ENCODE assay signal across 8 mouse cellular contexts in the genomic region with DNA sequence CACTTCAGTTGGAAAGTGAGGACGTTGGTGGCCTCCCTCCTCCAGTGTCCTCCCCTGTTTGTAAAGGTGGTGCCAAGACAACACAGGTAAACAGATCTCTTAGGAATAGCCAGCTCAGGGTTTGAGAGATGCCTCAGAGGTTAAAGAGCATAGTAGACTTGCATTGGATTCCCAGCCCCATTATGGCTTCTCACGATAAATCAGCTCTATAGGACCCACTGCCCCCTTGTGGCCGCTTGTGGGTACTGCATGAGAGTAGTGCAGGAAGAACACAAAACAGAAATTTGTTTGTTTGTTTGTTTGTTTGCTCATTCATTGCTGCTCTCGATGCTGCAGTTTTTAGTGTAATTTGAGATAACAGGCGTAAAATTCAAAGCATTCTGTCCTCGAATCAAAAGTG.
DNase-seq lines count a peak whose midpoint lies in the region; ATAC-seq and TF ChIP-seq lines count a peak whose summit lies in the region.

No protein-coding gene starts in this region.

- H3K4me3 ChIP-seq in hindbrain, postnatal 0 days (ENCODE audit: low read length) = no peak overlapping the region

- no peak overlapping the region for H3K9ac ChIP-seq in hindbrain, postnatal 0 days (replicated peaks; ENCODE audit: low read length)

- no peaks in the 10 kb centered on the region for H3K9me3 ChIP-seq in hindbrain, postnatal 0 days (ENCODE audit: low read length)

- no peak overlapping the region for H3K27ac ChIP-seq in hindbrain, postnatal 0 days

- 25% methylated on average over 6 of the region's 6 CpGs for WGBS in hindbrain, postnatal 0 days

- H3K4me1 ChIP-seq in hindbrain, postnatal 0 days (ENCODE audit: insufficient read depth, low read length) = no peaks in the 10 kb centered on the region

- ATAC-seq in frontal cortex, adult (ENCODE audit: low TSS enrichment) = no peak
- ATAC-seq in hindbrain, postnatal 0 days = no peak

- DNase-seq in frontal cortex, postnatal 25 days (ENCODE audit: low spot score in 2 of 2) = peak; percentile 51 to 57
- DNase-seq in urinary bladder, adult 18-20 months (ENCODE audit: low spot score in 2 of 2) = peak; percentile 12 to 33
- DNase-seq in urinary bladder, postnatal 4 days (ENCODE audit: low spot score in 2 of 2) = no peak
- peak; percentile 31 for DNase-seq in cerebellum, adult 9-11 months
- peak; percentile 63 for DNase-seq in hindbrain, postnatal 0 days (ENCODE audit: low spot score)
- DNase-seq in lung, postnatal 25 days (ENCODE audit: low spot score) = peak; percentile 21
- DNase-seq in spleen, postnatal 4 days (ENCODE audit: low spot score in 2 of 2) = peak; percentile 50 to 82

- no peaks in the 10 kb centered on the region for H3K36me3 ChIP-seq in hindbrain, postnatal 0 days (ENCODE audit: insufficient read depth, low read length)

- no peak overlapping the region for H3K4me2 ChIP-seq in hindbrain, postnatal 0 days (ENCODE audit: low read depth, low read length)

- no peaks in the 10 kb centered on the region for H3K27me3 ChIP-seq in hindbrain, postnatal 0 days (ENCODE audit: insufficient read depth, low read length)

- peak; percentile 85 for TF ChIP-seq CTCF in hindbrain, postnatal 0 days (IDR thresholded peaks at IDR 0.05; ENCODE audit: low read depth)

Comparison
In these comparisons a context has a peak if more than half of its experiments do, and no peak if none do; other contexts are left out.
1. DNase-seq: peak in frontal cortex, postnatal 25 days (2 of 2), urinary bladder, adult 18-20 months (2 of 2), cerebellum, adult 9-11 months (single experiment), hindbrain, postnatal 0 days (single experiment), lung, postnatal 25 days (single experiment) and spleen, postnatal 4 days (2 of 2); none in urinary bladder, postnatal 4 days (0 of 2).